Mouse (Mus musculus): Measurements from ENCODE around the gene Sema4f.

Gene Sema4f

DNA sequence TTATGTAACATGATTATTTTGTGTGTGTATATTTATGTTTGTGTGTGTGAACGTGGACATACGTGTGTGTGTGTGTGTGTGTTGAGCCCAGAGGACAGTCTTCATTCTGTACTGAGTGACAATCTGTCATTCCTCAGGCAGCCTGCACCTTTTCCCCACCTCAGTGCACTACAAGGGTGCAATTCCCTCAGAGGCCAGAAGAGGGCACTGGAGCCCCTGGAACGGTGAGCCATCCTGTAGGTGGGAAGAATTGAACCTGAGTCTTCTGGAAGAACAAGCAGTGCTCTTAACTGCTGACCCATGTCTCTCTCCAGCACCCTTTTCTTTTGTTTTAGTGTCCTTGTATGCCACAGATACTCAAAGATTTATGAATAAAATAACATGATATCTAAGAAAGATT lies 23.7 kb downstream of the Sema4f start:
- DNase-seq (ENCODE audit: extremely low spot score, low read depth, low spot score) = no peak

DNA sequence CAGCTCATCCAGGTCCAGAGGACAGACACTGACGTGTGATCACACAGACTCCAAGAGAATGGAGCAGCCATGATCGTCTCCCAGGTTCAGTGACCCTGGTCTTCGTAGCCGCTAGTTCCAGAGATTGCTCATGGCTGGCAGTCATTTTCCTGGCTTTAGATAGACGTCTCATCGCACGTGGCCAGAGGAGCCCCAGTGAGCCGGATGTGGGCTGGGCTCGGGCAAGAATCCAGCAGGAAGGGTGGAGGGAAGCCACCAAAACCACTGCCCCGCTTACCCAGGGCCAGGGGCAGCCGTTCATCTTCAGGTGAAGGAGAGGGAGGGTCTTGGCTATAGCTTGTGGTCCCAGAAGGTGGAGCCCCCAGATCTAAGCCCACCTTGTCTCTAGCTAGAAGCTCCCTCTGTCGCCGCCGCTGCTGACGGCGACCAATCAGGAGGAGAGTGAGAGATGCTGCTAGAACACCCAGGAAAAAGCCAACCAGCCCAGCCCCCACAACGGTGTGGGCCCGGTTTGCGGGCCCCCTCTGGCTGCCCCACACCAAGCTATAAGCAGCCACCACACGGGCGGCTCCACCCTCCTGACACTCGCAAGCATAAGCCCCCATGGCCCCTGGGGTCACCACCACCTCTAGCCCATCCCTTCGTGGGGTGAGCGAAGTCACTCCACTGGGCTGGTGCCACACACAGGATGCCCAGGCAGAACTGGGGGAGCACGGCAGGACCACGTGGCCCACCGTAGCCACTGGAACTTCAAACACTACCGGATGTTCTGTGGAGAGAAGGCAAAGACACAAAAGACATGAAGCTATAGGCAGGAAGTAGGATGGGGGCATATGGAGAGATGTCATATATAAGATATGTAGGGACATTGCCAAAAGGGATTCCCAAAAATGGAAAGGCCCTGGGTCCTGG lies 26.0 kb downstream of the Sema4f start:
- no peak for DNase-seq (ENCODE audit: extremely low spot score, low read depth, low spot score)

DNA sequence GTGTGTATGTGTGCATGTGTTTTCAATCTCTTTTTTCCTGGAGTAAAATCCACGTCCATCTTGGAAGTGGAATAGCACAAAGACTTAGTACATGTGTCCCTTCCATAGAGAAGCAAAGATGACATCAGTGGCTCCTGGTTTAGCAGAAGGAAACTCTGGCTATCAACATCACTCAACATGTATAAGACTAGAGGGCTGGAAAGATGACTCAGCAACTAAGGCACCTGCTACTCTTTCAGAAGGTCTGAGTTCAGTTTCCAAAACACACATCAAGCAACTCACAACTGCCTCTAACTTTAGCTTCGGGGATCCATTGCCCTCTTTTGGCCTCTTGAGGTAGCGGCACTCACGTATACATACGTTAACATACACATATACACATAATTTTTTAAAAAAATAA lies 28.3 kb downstream of the Sema4f start:
- DNase-seq (ENCODE audit: extremely low spot score, low read depth, low spot score) = no peak

DNA sequence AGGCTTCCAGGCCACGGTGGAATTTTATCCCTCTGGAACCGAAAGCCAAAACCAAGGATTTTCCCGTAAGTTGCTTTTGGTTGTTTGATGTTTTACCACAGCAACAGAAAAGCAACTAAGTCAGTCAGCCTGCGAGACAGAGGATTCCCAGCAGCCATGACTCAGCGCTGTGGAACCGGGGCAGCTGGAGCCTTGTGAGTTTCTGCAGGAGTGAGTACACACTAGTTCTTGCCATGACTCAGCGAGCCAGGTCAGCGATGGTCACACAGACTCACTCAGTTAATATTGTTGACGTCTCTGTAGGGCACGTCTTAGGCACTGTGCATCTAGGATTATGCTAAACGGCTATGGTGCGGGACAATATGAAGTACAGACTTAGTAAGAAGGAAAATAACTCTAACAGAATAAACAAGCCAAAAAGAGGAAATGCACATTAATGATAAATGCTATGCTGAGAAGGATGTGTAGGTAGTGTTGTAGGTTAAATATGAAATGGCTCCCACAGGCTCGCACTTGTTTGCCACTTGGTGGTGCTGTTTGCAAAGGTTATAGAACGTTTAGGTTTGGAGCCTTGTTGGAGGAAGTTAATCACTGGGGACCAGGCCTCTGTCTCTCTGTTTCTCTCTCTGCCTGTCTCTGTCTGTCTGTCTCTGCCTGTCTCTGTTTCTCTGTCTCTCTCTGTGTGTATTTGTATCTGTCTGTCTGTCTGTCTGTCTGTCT lies 30.3 kb downstream of the Sema4f start:
- no peak for DNase-seq (ENCODE audit: extremely low spot score, low read depth, low spot score)

DNA sequence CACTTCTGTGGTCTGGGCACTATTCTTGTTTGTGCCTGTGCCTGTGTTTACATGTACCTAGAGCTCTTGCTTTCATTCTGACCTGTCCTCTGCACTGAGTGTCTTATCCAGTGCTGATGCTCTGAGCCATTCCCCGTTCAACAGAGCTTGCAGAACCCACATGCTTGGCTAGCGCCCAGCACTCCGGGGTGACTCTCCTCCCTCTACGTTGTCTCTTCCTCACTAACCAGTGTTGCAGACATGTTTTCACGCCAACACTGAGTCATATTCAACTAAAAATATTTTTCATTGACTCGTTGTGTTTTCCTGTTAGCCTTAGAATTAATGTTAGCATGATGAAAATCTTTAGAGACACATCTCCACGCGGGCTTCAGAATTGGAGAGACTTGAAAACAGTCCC lies 31.5 kb downstream of the Sema4f start:
- no peak for DNase-seq (ENCODE audit: extremely low spot score, low read depth, low spot score)

DNA sequence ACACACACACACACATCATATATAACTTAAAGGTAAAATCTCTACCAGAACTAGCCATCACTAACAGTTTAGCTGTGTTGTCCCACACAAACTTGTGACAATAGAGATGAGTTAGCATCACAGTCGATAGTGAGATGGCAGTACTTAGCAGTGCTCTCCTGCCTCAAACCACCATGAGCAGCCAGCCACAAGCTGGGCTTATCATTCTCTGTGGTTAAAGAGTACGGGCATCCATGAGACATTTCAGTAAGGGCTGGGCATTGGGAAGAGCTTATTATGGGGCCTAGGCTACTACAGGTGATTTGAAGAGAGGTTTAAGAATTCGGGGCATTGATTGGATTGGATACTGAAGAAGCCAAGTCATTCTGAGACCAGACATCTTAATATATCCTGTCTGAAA lies 32.6 kb downstream of the Sema4f start:
- no peak for DNase-seq (ENCODE audit: extremely low spot score, low read depth, low spot score)

DNA sequence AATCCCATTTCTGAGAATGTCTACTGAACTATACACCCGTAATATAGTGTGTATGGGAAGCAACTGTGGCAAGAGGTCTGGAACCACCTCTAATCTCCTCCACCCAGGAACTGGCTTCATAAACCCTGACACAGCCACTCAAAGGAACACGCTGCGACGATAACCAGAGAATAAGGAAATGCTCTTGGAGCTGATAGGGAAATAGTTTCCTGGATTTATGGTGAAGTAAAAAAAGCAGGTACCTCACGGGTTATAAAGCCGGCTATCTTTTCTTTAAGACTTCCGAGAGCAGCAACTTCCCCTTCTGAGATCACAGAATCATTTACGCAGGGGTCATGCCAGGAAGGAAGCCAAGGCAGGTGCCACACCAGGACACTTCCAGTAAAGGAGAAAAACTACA lies 37.0 kb downstream of the Sema4f start:
- DNase-seq (ENCODE audit: extremely low spot score, low read depth, low spot score) = no peak

DNA sequence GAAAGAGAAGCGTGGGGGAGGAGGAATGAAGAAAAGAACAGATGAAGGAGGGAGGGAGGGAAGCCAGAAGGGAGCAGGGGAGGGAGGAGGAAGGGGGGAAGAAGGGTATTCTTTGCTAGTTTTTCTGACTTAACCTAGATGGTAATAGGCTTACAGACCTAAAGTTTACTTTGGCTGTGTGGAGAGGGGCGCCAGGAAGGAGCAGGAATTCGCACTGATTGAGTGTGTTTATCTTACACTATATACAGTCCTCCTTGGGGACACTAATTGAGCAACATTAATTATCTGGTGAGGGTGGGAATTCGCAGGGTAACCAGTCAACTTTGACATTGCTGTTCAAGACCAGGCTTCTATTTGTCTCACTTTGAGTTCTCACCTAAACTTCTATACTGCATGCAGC lies 40.8 kb downstream of the Sema4f start:
- no peak for DNase-seq (ENCODE audit: extremely low spot score, low read depth, low spot score)

DNA sequence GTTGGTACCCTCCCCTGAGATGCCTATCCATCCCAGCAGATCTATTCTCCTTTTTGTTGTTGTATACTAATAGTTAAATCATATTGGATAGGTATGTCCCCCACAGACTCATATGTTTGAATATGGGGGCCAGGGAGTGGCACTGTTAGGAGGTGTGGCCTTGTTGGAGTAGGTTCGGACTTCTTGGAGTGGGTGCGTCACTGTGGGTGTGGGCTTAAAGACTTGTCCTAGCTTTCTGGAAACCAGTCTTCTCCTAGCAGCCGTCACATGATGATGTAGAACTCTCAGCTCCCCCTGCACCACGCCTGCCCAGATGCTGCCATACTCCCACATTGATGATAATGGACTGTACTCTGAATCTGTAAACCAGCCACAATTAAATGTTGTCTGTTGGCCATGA lies 41.3 kb downstream of the Sema4f start:
- no peak for DNase-seq (ENCODE audit: extremely low spot score, low read depth, low spot score)

DNA sequence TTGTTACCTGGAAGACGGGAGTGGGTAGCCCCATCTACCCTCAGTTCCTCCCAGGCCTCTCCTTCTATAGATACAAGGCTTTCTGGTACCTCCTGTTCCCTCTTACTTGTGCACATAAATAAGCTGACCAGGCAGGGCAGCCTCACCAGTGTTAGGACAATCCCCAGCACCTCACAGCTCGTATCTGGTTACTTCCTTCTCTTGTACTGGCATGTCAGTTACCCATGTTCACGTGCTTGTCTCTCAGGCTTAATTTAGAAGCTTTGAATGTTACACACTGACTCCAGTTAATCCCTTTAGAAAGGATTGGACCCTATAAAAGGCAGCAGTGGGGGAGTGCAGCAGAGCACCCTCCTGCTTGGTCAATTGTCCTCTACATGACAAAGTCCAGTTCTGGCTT lies 42.3 kb downstream of the Sema4f start:
- no peak for DNase-seq (ENCODE audit: extremely low spot score, low read depth, low spot score)

DNA sequence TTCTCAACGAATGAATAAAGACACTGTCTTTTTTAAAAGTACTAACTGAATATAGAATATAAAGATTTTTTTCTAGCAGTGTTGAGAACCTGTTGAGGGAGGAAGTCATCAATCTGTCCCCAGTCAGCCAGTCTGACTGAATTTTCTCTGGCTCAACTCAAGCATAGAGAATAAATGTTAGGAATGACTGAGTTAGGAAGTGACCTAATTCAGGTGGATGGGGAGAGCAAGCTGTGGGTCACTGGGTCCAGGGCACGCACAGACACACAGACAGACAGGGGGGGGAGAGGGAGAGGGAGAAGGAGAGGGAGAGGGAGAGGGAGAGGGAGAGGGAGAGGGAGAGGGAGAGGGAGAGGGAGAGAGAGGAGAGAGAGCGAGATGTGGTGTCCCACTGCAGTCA lies 46.2 kb downstream of the Sema4f start:
- no peak for DNase-seq (ENCODE audit: extremely low spot score, low read depth, low spot score)

DNA sequence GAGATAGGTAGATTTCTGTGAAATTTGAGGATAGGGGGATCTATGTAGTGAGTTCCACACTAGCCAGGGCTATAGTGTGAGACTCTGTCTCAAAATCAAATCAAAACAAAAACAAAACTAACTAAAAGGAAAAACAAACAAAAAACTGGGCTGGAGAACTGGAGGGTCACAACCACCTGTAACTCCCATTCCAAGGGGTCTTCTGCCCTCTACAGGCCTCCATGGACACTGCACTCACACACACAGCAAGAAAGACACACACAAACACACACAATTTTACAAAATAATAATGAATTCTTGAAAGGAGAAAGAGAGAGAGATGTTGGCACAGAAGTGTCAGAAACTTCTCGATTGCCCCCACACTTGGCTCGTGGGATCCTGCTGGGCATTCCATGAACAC lies 47.0 kb downstream of the Sema4f start:
- no peak for DNase-seq (ENCODE audit: extremely low spot score, low read depth, low spot score)

DNA sequence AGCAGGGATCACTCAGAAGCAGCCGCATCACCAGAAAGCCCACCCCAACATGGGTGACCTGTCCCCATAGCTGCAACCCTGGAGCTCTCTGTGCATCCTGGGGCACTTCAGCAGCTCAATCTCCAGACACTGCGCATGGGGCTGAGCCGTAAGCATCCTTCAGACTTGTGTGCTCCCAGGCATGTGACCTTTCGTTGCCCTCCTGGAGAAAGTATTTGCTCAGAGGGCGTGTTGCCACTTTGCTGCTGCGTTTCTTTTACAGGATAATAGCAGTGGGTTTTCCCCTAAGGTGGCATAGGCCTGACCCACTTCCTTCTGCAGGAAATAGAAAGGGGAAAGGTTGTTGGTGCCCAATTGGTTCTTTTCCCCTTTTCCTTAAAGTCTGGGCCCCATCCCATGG lies 48.1 kb downstream of the Sema4f start:
- DNase-seq (ENCODE audit: extremely low spot score, low read depth, low spot score) = no peak

DNA sequence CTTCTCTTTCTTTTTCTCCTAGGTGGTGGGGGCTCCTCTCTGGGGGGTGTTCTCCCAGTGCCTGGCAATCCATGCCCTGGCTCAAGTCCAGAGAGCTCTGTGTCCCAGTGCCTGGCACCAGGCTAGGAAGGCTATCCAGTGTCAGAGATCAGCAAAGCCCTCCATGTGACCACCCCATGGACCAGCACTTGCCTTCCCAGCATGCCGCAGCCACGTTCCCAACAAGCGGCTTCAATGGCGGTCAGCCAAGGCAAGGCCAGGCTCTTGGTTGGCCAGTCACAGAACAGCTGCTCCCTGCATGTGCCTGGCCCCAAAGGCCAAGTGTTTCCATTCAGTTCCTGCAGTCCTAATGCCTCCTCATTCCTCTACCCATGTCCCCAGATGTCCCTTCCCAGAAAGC lies 53.2 kb downstream of the Sema4f start:
- no peak for DNase-seq (ENCODE audit: extremely low spot score, low read depth, low spot score)

DNA sequence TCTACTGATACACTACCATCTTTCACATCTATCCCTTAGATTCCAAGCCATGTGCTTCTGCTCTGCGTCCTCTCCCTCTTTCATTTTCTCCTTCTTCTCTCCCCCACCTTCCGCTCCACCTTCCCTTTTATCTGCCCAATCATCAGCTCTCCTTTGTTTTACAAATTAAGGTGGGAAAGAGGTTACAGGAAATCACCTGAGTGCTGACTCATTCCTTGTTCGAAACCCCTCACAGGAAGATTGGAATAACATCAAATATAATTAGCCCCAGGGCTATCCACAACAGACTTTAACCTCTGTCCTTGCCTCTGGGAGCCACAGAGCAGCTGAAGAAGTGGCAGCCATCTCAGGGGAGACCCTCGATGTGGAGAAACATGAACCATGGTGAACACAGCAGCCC lies 53.7 kb downstream of the Sema4f start:
- no peak for DNase-seq (ENCODE audit: extremely low spot score, low read depth, low spot score)

DNA sequence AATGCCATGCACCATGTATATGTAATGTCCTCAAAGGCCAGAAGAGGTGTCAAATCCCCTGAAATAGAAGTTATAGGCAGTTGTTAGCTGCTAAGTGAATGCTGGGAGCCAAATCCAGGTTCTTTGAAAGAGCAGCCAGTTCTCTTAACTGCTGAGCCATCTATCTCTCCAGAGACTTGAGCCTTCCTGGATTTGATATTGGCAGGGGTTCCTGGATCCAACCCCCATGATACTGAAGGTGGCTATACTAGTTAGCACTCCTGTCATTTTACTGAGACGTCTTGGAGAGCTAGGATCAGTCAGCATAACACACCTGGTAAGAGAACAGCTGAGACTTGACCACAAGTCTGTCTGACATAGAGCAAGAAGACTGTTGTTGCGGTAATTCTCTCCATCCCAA lies 54.1 kb downstream of the Sema4f start:
- DNase-seq (ENCODE audit: extremely low spot score, low read depth, low spot score) = no peak

DNA sequence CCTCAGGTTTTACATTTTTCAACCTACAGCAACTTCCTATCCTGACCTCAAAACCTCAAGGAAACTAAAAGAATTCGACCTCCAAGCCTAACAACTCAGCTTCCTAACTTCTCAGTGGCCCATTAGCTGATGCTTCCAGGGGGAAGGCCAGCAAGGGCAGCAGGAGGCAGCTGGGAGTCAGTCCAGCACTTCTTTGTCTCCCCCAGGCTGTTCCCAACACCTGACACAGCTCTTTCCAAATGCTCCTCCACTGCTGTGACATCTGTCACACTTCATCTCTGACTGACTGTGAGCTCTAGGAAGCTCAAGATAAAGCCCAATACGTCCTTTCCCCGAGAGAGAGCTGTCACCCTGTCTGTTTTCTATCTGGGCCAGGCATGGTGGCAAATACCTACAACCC lies 55.0 kb downstream of the Sema4f start:
- DNase-seq (ENCODE audit: extremely low spot score, low read depth, low spot score) = no peak

DNA sequence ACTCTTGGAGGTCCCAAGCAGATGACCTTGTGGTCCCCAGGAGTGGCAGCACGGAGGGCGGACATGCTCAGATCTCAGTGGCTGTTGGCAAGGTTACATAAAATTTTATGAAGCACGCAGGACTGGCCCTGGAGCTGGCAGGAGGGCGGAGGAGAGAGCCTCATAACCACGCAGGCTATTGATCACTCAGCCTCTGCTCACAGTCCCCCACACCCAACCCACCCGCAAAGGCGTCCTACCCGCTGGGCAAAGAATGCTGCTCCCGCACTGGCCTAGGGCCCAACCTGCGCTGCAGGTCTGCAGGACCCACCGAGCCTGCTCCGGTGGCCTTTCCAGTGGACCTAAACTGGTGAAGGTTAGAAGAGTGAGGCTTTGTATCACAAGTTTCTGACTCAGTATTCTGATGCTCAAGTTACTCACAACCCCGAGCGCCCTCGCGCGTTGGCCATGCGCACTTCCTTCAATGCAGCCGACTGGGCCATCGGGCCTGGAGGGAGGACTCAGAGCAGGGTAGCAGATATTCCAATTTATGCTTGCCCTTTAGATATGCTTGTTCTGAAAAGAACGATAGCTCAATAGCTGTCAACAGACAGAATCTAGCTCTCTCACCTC lies 58.0 kb downstream of the Sema4f start:
- no peak for DNase-seq (ENCODE audit: extremely low spot score, low read depth, low spot score)

DNA sequence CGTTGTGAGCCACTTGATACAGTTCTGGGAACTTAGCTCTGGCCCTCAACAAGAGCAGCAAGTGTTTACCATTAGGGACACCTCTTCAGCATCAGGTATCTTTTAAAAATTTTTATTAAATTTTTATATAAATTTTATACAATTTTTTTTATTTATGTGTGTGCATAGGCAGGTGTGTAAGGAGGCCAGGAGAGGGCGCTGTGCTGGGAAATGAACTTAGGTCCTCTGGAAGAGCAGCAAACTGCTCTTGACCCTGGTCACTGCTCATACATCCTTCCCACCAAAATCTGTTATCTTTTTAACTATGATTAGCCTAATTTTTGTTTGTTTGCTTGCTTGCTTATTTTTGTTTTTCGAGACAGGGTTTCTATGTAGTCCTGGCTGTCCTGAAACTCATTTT lies 58.8 kb downstream of the Sema4f start:
- no peak for DNase-seq (ENCODE audit: extremely low spot score, low read depth, low spot score)

DNA sequence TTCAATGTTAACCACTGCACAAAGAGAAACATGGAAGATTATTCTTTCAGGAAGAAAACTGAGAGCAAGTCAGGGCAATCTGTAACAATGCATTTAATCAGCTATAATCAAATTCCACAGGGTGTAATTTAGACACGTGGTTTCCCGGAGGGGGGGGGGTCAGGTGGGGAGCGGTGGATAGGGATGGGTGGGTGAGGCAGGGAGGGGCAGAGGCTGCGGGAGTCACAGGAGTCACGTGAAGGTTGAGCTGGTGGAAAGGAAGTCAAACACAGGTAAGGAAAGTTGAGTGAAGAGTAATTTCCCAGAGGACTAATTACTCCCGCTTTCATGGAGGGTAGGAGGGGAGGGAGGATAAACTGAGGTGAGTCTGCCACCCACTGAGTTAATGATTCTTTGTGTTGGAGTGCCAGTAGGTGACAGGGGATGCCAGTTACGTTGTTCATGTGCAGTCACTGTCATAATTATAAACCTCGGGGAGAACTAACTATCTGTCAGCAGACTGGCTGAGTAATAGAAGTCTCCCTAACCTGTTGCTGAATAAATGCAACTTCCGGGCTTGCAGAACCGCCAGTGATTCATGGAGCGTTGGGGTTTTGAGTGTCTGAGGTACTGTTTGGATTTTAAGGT lies 60.0 kb downstream of the Sema4f start:
- no peak for DNase-seq (ENCODE audit: extremely low spot score, low read depth, low spot score)

DNA sequence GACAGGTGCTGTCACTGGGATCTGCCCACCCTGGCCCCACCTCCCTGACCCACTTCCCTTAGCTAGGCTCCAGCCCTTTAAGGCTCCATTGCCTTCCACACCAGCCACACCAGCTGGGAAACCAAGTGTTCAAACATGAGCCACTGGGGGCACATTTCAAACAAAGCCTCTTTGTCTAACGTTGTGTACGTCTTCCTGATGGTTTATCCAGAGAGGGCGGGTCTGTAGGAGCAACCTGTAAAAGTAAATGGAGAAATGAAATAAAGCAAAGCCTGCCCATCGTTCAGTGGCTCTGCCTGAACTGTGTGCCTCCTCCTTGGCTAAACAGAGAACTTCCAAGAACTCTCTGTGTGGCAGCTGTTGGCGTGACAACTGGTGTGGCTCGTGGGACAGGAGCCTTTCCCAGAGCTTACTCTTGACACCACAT lies 64.0 kb downstream of the Sema4f start:
- DNase-seq (ENCODE audit: extremely low spot score, low read depth, low spot score) = no peak

DNA sequence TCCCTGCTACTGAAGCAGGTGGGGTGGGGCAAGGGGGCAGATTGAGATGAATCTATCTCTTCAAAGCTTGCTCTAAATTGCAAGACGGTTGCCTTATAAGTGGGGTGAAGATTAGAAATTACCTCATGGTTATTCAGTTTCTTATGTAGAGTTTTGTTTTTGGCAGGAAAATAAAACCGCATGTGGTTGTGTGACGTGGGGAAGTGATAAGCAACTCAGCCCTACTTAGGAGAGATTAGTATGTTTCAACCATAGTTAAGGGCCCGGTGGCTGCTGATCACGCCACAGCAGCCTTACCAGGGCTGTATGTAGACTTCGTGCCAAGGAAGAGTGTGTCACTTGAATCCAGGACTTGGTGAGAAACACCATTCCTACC lies 67.2 kb downstream of the Sema4f start:
- no peak for DNase-seq (ENCODE audit: extremely low spot score, low read depth, low spot score)

Data from hindlimb bud, embryonic 11.5 days (tissue).